Mouse (Mus musculus) G1E (cell line): ENCODE results near the gene Nectin2. TPM values are rescaled to one million over a fixed set of nuclear protein-coding genes. Genes with fewer than 3 reads are reported as not detected.

Experiments used
- ATAC-seq: 2 replicates; pipeline ENCODE4 v1.8.0; 2016; ENCODE audit warnings: mild to moderate bottlenecking; ENCODE audit not compliant: insufficient number of reproducible peaks, poor library complexity, low FRiP score, severe bottlenecking; ENCODE audit errors: extremely low read depth
- DNase-seq: peaks from one replicate; pipeline ENCODE4 v3.0.0; 2012; ENCODE audit warnings: low spot score
- H3K27me3 ChIP-seq: 2 replicates; pipeline ENCODE4 v1.6.1; 2012; ENCODE audit warnings: mild to moderate bottlenecking, low read length, inconsistent platforms; ENCODE audit not compliant: insufficient read depth
- H3K36me3 ChIP-seq: replicated peaks from 2 replicates; pipeline ENCODE3; 2012; ENCODE audit warnings: mild to moderate bottlenecking, inconsistent platforms
- H3K4me1 ChIP-seq: 2 replicates; pipeline ENCODE4 v1.6.1; 2012; ENCODE audit warnings: low read depth, low read length, inconsistent platforms, mixed read lengths; ENCODE audit not compliant: insufficient read depth
- H3K4me3 ChIP-seq: 2 replicates; pipeline ENCODE4 v1.5.1; 2012; ENCODE audit warnings: low read depth, mild to moderate bottlenecking, inconsistent platforms, low read length, moderate library complexity, mixed read lengths
- H3K9me3 ChIP-seq: replicated peaks from 2 replicates; pipeline ENCODE4 v1.6.1; 2012; ENCODE audit warnings: inconsistent platforms
- CTCF ChIP-seq: IDR thresholded peaks from 2 replicates; pipeline ENCODE4 v1.5.1; 2012; ENCODE audit warnings: low read depth, low read length, inconsistent platforms, mixed read lengths
- GATA1 ChIP-seq: IDR thresholded peaks from 2 replicates; pipeline ENCODE4 v1.6.1; 2012; ENCODE audit warnings: borderline replicate concordance, low read length, inconsistent platforms, mixed read lengths
- GATA2 ChIP-seq: IDR thresholded peaks from 2 replicates; pipeline ENCODE4 v1.6.1; 2012; ENCODE audit warnings: low read depth, low read length, inconsistent platforms, borderline replicate concordance
- POLR2AphosphoS5 ChIP-seq: IDR thresholded peaks from 2 replicates; pipeline ENCODE4 v1.6.1; 2012; ENCODE audit warnings: low read depth, low read length, inconsistent platforms; ENCODE audit not compliant: insufficient replicate concordance
- TAL1 ChIP-seq: conservative IDR thresholded peaks from 2 replicates; pipeline ENCODE4 v1.6.1; 2012; ENCODE audit warnings: low read depth, low read length, inconsistent platforms, mixed read lengths
- polyA plus RNA-seq: library from polyadenylated mRNA; stranded (reverse); fragments of >175 nt; gene quantifications from 2 replicates; pipeline ENCODE4 v1.2.3, GENCODE M21; 2012
- total RNA-seq, 2 experiments: library from RNA; stranded (forward) in 1 of 2; stranded (reverse) in 1 of 2; fragments of 200-1000 nt in 1 of 2; fragments of >200 nt in 1 of 2; fragmentation: Nextera tagmentation in 1 of 2; gene quantifications; 2 replicates each; pipeline ENCODE4 v1.2.3; 2014 to 2017

The Nectin2 gene
- total and polyA plus RNA-seq, 3 experiments: 9.7 to 34.9 (median 17.2) TPM

DNA sequence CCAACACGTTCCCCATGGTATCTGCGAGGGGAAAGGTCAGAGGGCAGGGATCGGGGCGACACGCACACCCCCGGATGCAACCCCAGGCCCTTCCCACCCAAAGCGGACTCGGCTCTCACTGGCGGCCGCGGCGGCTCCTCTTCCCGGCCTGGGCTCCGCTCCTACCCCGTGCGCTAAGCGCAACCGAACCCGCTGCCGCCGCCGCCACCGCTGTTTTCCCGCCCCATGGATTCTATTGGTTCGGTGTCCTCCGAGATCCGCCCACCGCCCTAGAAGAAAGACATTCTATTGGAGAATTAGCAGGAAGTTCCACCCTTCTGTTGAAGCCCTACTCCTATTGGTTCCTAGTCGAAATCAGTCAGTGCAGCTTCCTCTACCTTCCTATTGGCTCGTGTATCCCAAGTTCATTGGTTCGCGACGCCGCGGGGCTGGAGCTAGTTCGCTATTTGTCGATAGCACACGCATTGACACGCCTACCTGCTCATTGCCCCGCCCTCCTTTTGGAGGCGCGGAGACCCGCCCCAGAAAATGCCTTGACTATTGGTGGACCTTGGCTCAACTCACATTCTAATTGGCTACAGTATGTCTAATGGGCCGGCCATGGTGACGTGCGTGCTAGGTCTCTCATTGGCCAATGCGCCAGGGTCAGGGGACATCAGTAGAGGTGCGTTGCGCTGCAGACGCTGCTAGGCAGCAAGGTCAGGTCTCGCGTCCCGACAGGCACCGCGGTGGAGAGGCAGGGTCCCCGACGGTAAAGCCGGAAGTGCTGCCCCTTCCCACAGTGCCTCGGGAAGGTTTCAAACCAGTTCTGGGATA, 34.8 kb downstream of the Nectin2 start, which contains the start of gene Tomm40:
Tomm40 (minus strand) TSS at position 200 of the 816 bp plus-strand sequence.
- Histone ChIP-seq H3K27me3 (no peaks in the 10 kb centered on the region), H3K4me3 (peak within 1 kb of the TSS; percentile 97), H3K9me3 (no peaks in the 10 kb centered on the region), H3K36me3 (peaks cover 60% of the 10 kb centered on the region), H3K4me1 (peaks cover 57% of the 10 kb centered on the region)
- TF ChIP-seq POLR2AphosphoS5: no peak
- TF ChIP-seq GATA2: no peak
- TF ChIP-seq GATA1: no peak
- TF ChIP-seq TAL1: no peak
- DNase-seq (peak; percentile 97), ATAC-seq (peak; percentile 91)

DNA sequence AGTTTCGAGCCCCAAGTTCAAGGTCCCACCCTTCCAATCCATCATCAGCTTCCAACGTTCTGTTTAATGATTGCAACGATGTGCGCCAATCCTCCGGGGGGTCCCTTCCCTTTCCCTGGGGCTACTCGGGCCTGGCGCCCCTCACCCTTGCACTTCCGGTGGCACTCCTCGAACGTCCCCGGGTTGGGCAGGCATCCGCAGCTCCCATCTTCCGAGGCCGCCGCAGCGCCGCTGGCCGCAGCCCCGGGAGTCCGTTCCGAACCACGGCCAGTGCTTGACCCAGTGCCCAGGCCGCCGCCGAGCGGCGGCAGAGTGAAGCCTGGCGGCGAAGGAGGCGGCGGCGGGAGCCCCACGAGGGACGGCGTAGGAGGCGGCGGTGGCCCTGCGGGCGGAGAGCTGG, 35.4 kb downstream of the Nectin2 start:
- no peaks in the 10 kb centered on the region for H3K27me3 ChIP-seq
- H3K4me1 ChIP-seq: peaks cover 60% of the 10 kb centered on the region
- ATAC-seq (no peak), DNase-seq (no peak)
- no peak for TF ChIP-seq GATA1
- no peak for TF ChIP-seq GATA2
- no peak for TF ChIP-seq POLR2AphosphoS5
- no peak for TF ChIP-seq TAL1
- no peak for TF ChIP-seq CTCF
- H3K9me3 ChIP-seq: no peaks in the 10 kb centered on the region
- peak overlapping the region; percentile 97 for H3K4me3 ChIP-seq
- peaks cover 66% of the 10 kb centered on the region for H3K36me3 ChIP-seq

DNA sequence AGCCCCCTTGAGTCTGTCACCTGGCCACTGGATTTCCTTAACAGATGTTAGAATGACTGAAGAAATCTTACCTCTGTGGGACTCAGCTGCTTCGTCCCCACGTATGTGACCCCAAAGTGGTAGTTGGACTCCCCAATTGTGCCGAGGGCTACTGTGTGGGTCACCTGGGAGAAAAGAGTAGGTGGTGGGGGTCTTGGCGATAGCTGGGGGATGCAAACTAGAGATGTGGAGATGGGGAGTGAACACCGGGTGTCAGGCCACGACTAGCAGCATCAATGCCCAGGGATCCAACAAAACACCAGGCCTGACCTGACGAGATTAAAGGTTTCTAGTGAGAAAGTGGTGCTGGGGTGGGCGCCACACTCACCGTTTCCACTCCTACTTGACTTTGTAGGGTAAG, 36.7 kb downstream of the Nectin2 start:
- Histone ChIP-seq H3K4me3 (peak overlapping the region; percentile 97; the same call in 1 of the 2 replicates), H3K9me3 (no peaks in the 10 kb centered on the region), H3K4me1 (peaks cover 67% of the 10 kb centered on the region), H3K36me3 (peaks cover 68% of the 10 kb centered on the region), H3K27me3 (no peaks in the 10 kb centered on the region)
- no peak for ATAC-seq
- TF ChIP-seq GATA1: no peak
- no peak for TF ChIP-seq POLR2AphosphoS5
- TF ChIP-seq TAL1: no peak
- no peak for TF ChIP-seq CTCF
- TF ChIP-seq GATA2: no peak
- no peak for DNase-seq

DNA sequence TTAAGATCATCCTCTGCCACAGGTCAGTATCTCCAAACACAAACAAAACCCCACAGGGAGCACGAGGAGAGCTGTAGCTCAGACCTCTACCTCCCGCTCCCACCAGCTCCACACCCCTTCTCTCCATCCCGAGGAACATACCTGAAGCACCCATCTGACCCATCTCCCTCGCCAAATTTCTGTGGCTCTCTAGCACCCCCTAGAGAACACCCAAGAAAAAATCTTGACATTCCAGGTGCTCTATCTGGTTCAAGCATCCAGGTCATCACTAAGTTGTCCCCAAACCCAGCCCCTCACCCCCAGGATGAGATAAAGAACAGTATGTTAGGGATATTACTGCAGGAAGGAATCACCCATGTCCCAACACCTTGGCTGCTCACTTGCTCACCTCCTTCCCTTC, 37.1 kb downstream of the Nectin2 start:
- no peak for TF ChIP-seq GATA2
- no peak for TF ChIP-seq GATA1
- no peak for TF ChIP-seq POLR2AphosphoS5
- TF ChIP-seq CTCF: peak; percentile 53
- DNase-seq: no peak
- peak overlapping the region; percentile 97; the same call in 1 of the 2 replicates for H3K4me3 ChIP-seq

DNA sequence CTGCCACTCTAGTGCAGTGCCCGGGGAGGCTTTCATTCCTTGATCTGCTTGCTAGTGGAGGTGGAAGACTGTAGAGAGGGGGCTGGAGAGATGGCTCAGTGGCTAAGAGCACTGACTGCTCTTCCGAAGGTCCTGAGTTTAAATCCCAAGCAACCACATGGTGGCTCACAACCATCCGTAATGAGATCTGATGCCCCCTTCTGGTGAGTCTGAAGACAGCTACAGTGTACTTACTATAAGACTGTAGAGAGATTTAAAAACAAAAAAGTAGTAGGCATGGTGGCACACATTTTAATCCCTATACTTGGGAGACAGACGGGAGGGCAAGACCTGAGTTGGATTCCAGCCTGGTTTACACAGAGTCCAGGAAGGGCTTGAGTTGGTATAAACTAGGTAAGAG, 37.9 kb downstream of the Nectin2 start:
- no peak for DNase-seq

More for the DNA sequence above, 37.1 kb downstream of the Nectin2 start:
- no peaks in the 10 kb centered on the region for H3K27me3 ChIP-seq
- H3K36me3 ChIP-seq: peaks cover 68% of the 10 kb centered on the region
- peaks cover 67% of the 10 kb centered on the region for H3K4me1 ChIP-seq
- H3K9me3 ChIP-seq: no peaks in the 10 kb centered on the region
- no peak for ATAC-seq

DNA sequence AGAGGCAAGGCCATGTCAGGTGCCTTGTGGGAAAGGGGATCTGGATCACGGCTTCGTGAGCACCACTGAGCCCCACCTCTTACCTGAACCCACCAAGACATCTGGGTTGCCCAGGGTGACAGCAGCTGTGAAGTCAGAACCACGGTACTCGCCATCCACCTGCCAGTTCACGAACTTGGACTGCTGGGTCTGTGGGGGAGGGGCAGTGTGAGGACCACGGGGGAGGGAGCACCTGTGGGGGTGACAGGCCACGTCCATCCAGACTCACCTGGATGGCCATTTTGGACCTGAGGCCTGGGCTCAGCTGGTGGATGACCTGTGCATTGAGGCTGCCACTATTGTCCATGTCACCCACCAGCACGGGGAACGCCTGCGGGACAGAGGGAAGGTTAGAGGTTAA, 39.6 kb downstream of the Nectin2 start:
- DNase-seq (no peak), ATAC-seq (no peak)
- Histone ChIP-seq H3K4me3 (no peak overlapping the region), H3K4me1 (peaks cover 50% of the 10 kb centered on the region), H3K36me3 (peaks cover 79% of the 10 kb centered on the region), H3K9me3 (no peaks in the 10 kb centered on the region), H3K27me3 (no peaks in the 10 kb centered on the region)
- TF ChIP-seq TAL1 (no peak), CTCF (no peak), POLR2AphosphoS5 (no peak), GATA2 (no peak), GATA1 (no peak)

More for the DNA sequence above, 37.9 kb downstream of the Nectin2 start:
- no peak overlapping the region for H3K4me3 ChIP-seq
- H3K9me3 ChIP-seq: no peaks in the 10 kb centered on the region
- peaks cover 64% of the 10 kb centered on the region for H3K4me1 ChIP-seq
- peaks cover 70% of the 10 kb centered on the region for H3K36me3 ChIP-seq
- TF ChIP-seq CTCF (peak; percentile 13; the same call in 1 of the 2 replicates), POLR2AphosphoS5 (no peak)
- ATAC-seq: no peak
- no peaks in the 10 kb centered on the region for H3K27me3 ChIP-seq
